Mouse (Mus musculus) neural tube, postnatal 0 days (tissue): ENCODE measurements around the gene Tinag. TPM values are rescaled to one million over a fixed set of nuclear protein-coding genes. Genes with fewer than 3 reads are reported as not detected.

Experiments used
- polyA plus RNA-seq: library from polyadenylated mRNA; unstranded; fragments of >200 nt; fragmentation: Nextera tagmentation; extraction: Ambion mirVana; gene quantifications from 2 replicates; pipeline ENCODE4 v1.2.1, GENCODE M21; 2015

Tinag gene
- not detected in 2 replicates for polyA plus RNA-seq

GRCm38 (mm10) chr9:77045585-77045984, at the start of gene Tinag:
TSS of gene Tinag (minus strand) at chr9:77045794.

